Mouse (Mus musculus): ENCODE data around the gene Xntrpc. TPM values are rescaled to one million over a fixed set of nuclear protein-coding genes. Genes with fewer than 3 reads are reported as not detected.
"Not testable (repeated sequence)": the region's sequence is repeated elsewhere in the genome, so short reads cannot be mapped to it uniquely, and the experiment has no call there.

Gene Xntrpc
- 0.45 and 0.50 TPM in 2 replicates for polyA plus RNA-seq (2015; fragmentation: Nextera tagmentation; extraction: Ambion mirVana)

DNA sequence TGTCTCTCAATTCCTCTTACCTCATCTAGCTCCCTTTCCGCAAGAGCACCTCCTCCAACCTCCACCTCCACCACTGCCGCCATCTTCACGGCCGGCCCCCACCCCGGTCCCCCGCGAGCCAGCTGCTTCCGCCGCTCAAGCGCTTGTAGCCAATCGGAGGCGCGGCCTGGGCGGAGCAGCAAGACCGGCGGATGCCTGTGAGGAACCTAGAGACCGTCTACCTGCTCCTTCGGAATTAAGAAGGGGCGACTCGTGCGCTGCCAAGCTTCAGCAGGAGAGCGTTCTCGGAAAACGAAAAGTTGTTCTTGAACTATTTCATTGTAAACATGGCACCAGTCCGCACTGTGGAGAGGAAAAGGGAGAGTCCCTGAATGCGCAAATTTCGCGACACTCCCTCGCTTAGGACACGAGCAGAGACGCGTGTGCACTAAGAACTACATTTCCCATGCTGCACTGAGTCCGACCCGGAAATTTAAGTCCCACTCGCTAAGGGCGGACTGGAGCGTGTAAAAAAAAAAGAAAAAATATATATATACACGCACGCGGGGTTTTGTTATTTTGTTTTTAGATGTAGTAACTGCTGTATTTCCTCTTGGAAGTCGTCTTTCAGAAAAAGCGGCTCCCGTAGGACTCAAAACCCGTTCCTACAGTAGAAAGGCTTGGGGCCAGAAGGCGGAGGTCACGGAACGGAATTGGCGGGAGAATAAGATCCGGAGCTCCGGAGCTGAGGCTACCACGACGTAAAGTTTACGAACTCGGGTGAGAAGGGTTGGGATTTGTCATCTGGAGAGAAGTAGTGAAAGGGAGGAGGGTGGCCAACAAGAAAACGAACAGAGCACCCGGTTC lies at the start of gene Xntrpc, which contains the start of the genes Rnf121 and Xndc1:
Gene Xntrpc (plus strand): TSS at position 668 of the 846 bp plus-strand sequence.
Gene Rnf121 (minus strand): TSS at position 424 of the 846 bp plus-strand sequence.
Gene Xndc1 (plus strand): TSS at position 466 of the 846 bp plus-strand sequence.
- 0 out of 2 replicates have a peak, but pooled peaks cover 12% of the 10 kb centered on the region for H3K4me1 ChIP-seq (replicated peaks; ENCODE audit: insufficient read depth, low read length)
- peak within 1 kb of the TSS; percentile 73 for H3K4me2 ChIP-seq (ENCODE audit: low read length)
- peak within 1 kb of the TSS; percentile 59 for H3K4me3 ChIP-seq (replicated peaks; ENCODE audit: low read depth, low read length)
- peak within 1 kb of the TSS; percentile 69 for H3K9ac ChIP-seq (ENCODE audit: low read depth, low read length)
- no peak for TF ChIP-seq CTCF (IDR thresholded peaks at IDR 0.05; ENCODE audit: low read depth)
- no peaks in the 10 kb centered on the region for H3K27me3 ChIP-seq (ENCODE audit: insufficient read depth, low read length)
- WGBS: under 1% methylated on average over 56 of the region's 56 CpGs
- H3K9me3 ChIP-seq (replicated peaks; ENCODE audit: low read length): no peaks in the 10 kb centered on the region
- ATAC-seq (replicated peaks; ENCODE audit: low FRiP score, low read depth) (peak; percentile 97), DNase-seq (ENCODE audit: low spot score) (peak; percentile 97)
- no peaks in the 10 kb centered on the region for H3K36me3 ChIP-seq (ENCODE audit: insufficient read depth, low read length)
- peak within 1 kb of the TSS; percentile 66 for H3K27ac ChIP-seq

DNA sequence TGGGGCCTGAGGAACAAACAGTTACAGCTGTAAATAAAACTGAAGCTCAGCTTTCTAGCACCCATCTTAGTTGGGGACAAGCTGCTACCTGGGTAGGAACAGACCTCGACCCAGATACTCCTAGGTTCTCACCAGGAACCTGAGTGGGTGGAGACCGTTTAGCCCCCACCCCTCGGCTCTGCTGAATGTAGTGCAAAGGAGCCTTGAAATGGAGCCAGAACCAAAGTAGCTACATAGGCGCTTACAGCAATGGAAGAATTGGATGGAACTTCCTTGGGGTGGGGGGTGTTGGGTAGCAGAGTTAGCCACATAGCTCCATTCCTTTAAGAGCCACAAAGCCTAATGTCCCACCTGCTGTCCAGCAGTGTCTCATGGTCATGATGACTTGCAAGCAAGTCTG lies 48.6 kb upstream of the Xntrpc start:
- H3K9me3 ChIP-seq (replicated peaks; ENCODE audit: low read length): no peaks in the 10 kb centered on the region
- no peak overlapping the region for H3K4me2 ChIP-seq (ENCODE audit: low read length)
- DNase-seq (ENCODE audit: low spot score) (no peak), ATAC-seq (replicated peaks; ENCODE audit: low FRiP score, low read depth) (no peak)
- no peaks in the 10 kb centered on the region for H3K27me3 ChIP-seq (ENCODE audit: insufficient read depth, low read length)
- H3K9ac ChIP-seq (ENCODE audit: low read depth, low read length): no peak overlapping the region
- H3K36me3 ChIP-seq (ENCODE audit: insufficient read depth, low read length): peaks cover 59% of the 10 kb centered on the region
- TF ChIP-seq CTCF (IDR thresholded peaks at IDR 0.05; ENCODE audit: low read depth): no peak
- 82% methylated on average over 4 of the region's 4 CpGs for WGBS
- no peak overlapping the region for H3K27ac ChIP-seq
- H3K4me1 ChIP-seq (replicated peaks; ENCODE audit: insufficient read depth, low read length): no peaks in the 10 kb centered on the region
- no peak overlapping the region for H3K4me3 ChIP-seq (replicated peaks; ENCODE audit: low read depth, low read length)

DNA sequence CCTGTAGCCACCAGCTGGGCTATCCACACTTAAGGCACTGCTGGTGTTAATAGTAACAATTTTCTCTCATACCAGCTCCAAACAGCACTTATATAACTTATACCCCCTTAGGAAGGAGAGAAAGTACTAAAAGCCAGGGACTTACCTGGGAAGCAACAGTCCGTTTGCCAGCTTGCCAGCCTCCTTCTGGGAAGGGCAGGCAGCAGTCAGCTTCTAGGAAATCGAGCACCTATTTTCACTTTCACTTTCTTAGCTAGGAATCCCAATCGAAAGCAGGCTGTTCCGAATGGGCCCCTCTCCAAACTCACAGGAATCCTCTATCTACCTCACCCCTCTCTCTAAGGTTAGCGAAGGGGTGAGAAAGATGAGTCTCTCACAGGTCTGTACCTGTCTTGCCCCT lies 48.1 kb upstream of the Xntrpc start:
- no peak for TF ChIP-seq CTCF (IDR thresholded peaks at IDR 0.05; ENCODE audit: low read depth)
- DNase-seq (ENCODE audit: low spot score): peak; percentile 23
- 82% methylated on average over 5 of the region's 5 CpGs for WGBS
- Histone ChIP-seq H3K27ac (no peak overlapping the region), H3K9ac (ENCODE audit: low read depth, low read length) (no peak overlapping the region), H3K4me3 (replicated peaks; ENCODE audit: low read depth, low read length) (no peak overlapping the region), H3K4me1 (replicated peaks; ENCODE audit: insufficient read depth, low read length) (no peaks in the 10 kb centered on the region), H3K4me2 (ENCODE audit: low read length) (0 out of 2 replicates have a peak overlapping the region, but pooled peaks have one; percentile 27), H3K27me3 (ENCODE audit: insufficient read depth, low read length) (no peaks in the 10 kb centered on the region), H3K36me3 (ENCODE audit: insufficient read depth, low read length) (peaks cover 57% of the 10 kb centered on the region), H3K9me3 (replicated peaks; ENCODE audit: low read length) (no peaks in the 10 kb centered on the region)
- no peak for ATAC-seq (replicated peaks; ENCODE audit: low FRiP score, low read depth)

DNA sequence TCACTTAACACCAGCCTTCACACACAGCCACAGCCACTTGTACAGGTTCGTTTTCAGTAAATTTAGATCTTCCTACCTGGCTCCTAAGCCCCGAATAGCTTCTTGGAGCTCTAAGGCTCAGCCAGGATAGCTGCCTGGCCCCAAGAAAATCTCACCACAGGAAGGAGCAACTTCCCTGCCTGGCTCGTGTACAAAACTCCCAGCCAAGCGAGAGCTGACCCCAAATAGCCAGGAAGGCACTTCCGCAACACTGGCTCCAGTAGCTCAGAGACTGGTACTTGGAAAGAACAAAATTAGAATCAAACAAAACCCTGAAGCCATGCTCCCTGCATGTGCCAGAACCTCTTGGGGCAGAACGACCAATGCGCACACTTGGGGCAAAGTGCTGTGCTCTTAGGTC lies 47.5 kb upstream of the Xntrpc start:
- TF ChIP-seq CTCF (IDR thresholded peaks at IDR 0.05; ENCODE audit: low read depth): no peak
- H3K4me3 ChIP-seq (replicated peaks; ENCODE audit: low read depth, low read length): no peak overlapping the region
- H3K9me3 ChIP-seq (replicated peaks; ENCODE audit: low read length): no peaks in the 10 kb centered on the region
- 0 out of 2 replicates have a peak overlapping the region, but pooled peaks have one; percentile 27 for H3K4me2 ChIP-seq (ENCODE audit: low read length)
- no peaks in the 10 kb centered on the region for H3K4me1 ChIP-seq (replicated peaks; ENCODE audit: insufficient read depth, low read length)
- H3K9ac ChIP-seq (ENCODE audit: low read depth, low read length): no peak overlapping the region
- H3K36me3 ChIP-seq (ENCODE audit: insufficient read depth, low read length): peaks cover 52% of the 10 kb centered on the region
- ATAC-seq (replicated peaks; ENCODE audit: low FRiP score, low read depth) (no peak), DNase-seq (ENCODE audit: low spot score) (no peak)
- H3K27me3 ChIP-seq (ENCODE audit: insufficient read depth, low read length): no peaks in the 10 kb centered on the region
- H3K27ac ChIP-seq: no peak overlapping the region
- WGBS: 61% methylated on average over 7 of the region's 7 CpGs

DNA sequence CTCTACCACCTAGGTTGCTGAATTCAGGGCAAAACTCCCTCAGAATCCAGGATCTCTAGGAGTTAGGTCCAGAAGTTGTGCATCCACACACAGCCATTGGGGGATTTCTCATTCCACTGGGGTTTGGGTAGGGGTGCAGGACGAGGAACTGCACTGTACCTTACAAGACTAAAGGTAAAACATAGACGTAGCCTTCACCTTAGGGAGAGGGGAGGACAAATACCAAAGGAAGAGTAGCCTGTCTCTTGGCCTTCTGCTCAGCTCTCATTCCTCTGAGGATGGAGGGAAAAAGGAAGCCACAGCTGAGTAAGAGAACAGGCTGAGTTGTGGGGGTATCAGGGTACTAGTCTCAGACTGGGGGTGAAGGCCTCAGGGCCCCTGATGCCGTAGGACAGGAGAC lies 46.9 kb upstream of the Xntrpc start, which contains the start of gene Il18bp:
Gene Il18bp (minus strand): TSS at position 101 of the 400 bp plus-strand sequence.
- Histone ChIP-seq H3K27ac (no peak within 1 kb of the TSS), H3K4me1 (replicated peaks; ENCODE audit: insufficient read depth, low read length) (no peaks in the 10 kb centered on the region), H3K9ac (ENCODE audit: low read depth, low read length) (no peak within 1 kb of the TSS), H3K27me3 (ENCODE audit: insufficient read depth, low read length) (no peaks in the 10 kb centered on the region), H3K9me3 (replicated peaks; ENCODE audit: low read length) (no peaks in the 10 kb centered on the region), H3K4me2 (ENCODE audit: low read length) (0 out of 2 replicates have a peak within 1 kb of the TSS, but pooled peaks have one; percentile 27), H3K36me3 (ENCODE audit: insufficient read depth, low read length) (peaks cover 47% of the 10 kb centered on the region), H3K4me3 (replicated peaks; ENCODE audit: low read depth, low read length) (no peak within 1 kb of the TSS)
- 83% methylated on average over 3 of the region's 3 CpGs for WGBS
- ATAC-seq (replicated peaks; ENCODE audit: low FRiP score, low read depth) (no peak), DNase-seq (ENCODE audit: low spot score) (no peak)
- no peak for TF ChIP-seq CTCF (IDR thresholded peaks at IDR 0.05; ENCODE audit: low read depth)

DNA sequence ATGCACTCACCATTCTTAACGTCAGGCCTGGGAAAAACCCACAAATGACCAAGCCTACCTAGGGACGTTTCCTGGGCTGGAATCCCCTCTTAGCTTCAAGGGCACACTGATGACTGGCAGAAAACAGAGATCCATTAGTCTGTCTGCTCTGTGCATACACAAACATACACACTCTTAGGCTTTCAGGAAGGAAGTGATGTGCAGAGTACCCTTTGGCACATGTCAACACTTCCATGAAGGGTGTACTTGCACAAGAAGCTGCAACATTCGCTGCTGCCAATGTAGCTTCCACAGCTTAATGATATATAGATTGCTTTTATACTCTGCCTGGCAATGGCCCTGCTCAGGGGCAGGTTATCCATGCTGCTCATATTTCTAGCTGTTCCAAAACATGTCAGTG lies 46.2 kb upstream of the Xntrpc start:
- DNase-seq (ENCODE audit: low spot score) (no peak), ATAC-seq (replicated peaks; ENCODE audit: low FRiP score, low read depth) (no peak)
- no peak for TF ChIP-seq CTCF (IDR thresholded peaks at IDR 0.05; ENCODE audit: low read depth)
- H3K4me2 ChIP-seq (ENCODE audit: low read length): no peak overlapping the region
- 62% methylated on average over 3 of the region's 3 CpGs for WGBS
- H3K4me3 ChIP-seq (replicated peaks; ENCODE audit: low read depth, low read length): no peak overlapping the region
- no peaks in the 10 kb centered on the region for H3K27me3 ChIP-seq (ENCODE audit: insufficient read depth, low read length)
- H3K9me3 ChIP-seq (replicated peaks; ENCODE audit: low read length): no peaks in the 10 kb centered on the region
- H3K4me1 ChIP-seq (replicated peaks; ENCODE audit: insufficient read depth, low read length): no peaks in the 10 kb centered on the region
- H3K27ac ChIP-seq: no peak overlapping the region
- H3K36me3 ChIP-seq (ENCODE audit: insufficient read depth, low read length): peaks cover 45% of the 10 kb centered on the region
- no peak overlapping the region for H3K9ac ChIP-seq (ENCODE audit: low read depth, low read length)

DNA sequence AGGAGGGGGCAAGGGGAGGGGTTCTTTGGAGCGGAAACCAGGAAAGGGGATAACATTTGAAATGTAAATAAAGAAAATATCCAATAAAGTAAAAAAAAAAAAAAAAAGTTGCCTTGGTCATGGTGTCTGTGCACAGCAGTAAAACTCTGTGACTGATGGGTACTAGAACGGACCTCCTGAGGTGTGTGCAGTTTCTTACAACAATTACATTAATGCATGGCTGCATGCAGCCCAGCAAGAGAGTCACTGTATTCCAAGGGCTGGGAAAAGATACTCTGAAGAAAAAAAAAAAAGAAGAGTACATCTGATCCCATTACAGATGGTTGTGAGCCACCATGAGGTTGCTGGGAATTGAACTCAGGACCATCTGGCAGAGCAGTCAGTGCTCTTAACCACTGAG lies 44.6 kb upstream of the Xntrpc start:
- ATAC-seq (replicated peaks; ENCODE audit: low FRiP score, low read depth): not testable (repeated sequence)
- WGBS: 84% methylated on average over 2 of the region's 2 CpGs
- H3K36me3 ChIP-seq (ENCODE audit: insufficient read depth, low read length): peaks cover 30% of the 10 kb centered on the region

More for the DNA sequence above, 44.6 kb upstream of the Xntrpc start:
- H3K27me3 ChIP-seq (ENCODE audit: insufficient read depth, low read length); H3K27ac ChIP-seq; H3K9me3 ChIP-seq (replicated peaks; ENCODE audit: low read length); H3K4me3 ChIP-seq (replicated peaks; ENCODE audit: low read depth, low read length); H3K4me1 ChIP-seq (replicated peaks; ENCODE audit: insufficient read depth, low read length); H3K4me2 ChIP-seq (ENCODE audit: low read length); H3K9ac ChIP-seq (ENCODE audit: low read depth, low read length); DNase-seq (ENCODE audit: low spot score): not testable (repeated sequence)

Measured in kidney, postnatal 0 days (tissue).